Mouse (Mus musculus) ovary, adult 2 months (tissue): ENCODE data around the gene Abca12. TPM values are rescaled to one million over a fixed set of nuclear protein-coding genes. Genes with fewer than 3 reads are reported as not detected.

Source experiments
- polyA plus RNA-seq: library from polyadenylated mRNA; depleted of rRNA; stranded (reverse); fragments of >200 nt; gene quantifications from 2 replicates; pipeline ENCODE4 v1.2.3, GENCODE M21; 2012; rRNA removed

Abca12 gene
- polyA plus RNA-seq, result not detected in 2 replicates

DNA sequence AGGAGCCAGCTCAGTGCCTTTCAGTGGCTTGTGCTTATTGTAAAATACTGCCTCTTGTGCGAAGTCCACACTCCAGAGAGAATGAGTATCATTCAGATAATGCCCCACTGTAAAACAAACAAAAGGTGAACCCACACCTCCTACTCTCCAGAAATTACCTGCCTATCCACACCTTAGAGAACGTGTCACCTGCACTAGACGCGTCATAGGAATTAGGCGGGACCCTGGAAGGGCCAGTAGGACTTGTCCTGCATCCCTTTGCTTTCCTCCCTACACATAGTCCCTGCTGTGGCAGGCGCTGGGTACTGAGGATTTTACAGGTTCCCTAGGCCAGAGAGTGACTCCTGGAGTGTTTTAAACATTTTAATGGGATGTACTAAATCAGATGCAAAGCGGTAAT is at the start of gene Abca12:
Abca12 (minus strand) TSS at position 101 of the 400 bp plus-strand sequence.

Other genes starting within 250 kb of the Abca12 start
- 37.0 and 47.2 TPM in 2 replicates for gene Atic, start 142.2 kb upstream of the Abca12 start, polyA plus RNA-seq
- gene Fn1, start 238.3 kb upstream of the Abca12 start, polyA plus RNA-seq, result 291 and 303 TPM in 2 replicates